Mouse (Mus musculus) thymus, postnatal 25 days (tissue): Measurements from ENCODE around the gene Shank2.

Experiments used
- DNase-seq: peaks from one replicate; pipeline ENCODE4 v3.0.0; 2022

The Shank2 gene

GRCm38 (mm10) chr7:144031611-144032010 is 29.9 kb downstream of the Shank2 start:
- DNase-seq, result no peak

GRCm38 (mm10) chr7:144037541-144037940 is 35.8 kb downstream of the Shank2 start:
- no peak for DNase-seq

GRCm38 (mm10) chr7:144037966-144038669 is 36.4 kb downstream of the Shank2 start:
- DNase-seq, result no peak

- DNase-seq, result no peak
Measured at GRCm38 (mm10) chr7:144038741-144039140, 37.0 kb downstream of the Shank2 start.

- no peak for DNase-seq
Measured at GRCm38 (mm10) chr7:144040328-144040727, 38.6 kb downstream of the Shank2 start.

- DNase-seq, result no peak
Measured at GRCm38 (mm10) chr7:144052076-144052475, 50.3 kb downstream of the Shank2 start.

GRCm38 (mm10) chr7:144055188-144055587 is 53.5 kb downstream of the Shank2 start:
- no peak for DNase-seq

- no peak for DNase-seq
Measured at GRCm38 (mm10) chr7:144055702-144056531, 54.2 kb downstream of the Shank2 start.

GRCm38 (mm10) chr7:144070162-144070949 is 68.6 kb downstream of the Shank2 start:
- DNase-seq, result no peak

GRCm38 (mm10) chr7:144072219-144072618 is 70.5 kb downstream of the Shank2 start:
- no peak for DNase-seq

- no peak for DNase-seq
Measured at GRCm38 (mm10) chr7:144072856-144073255, 71.1 kb downstream of the Shank2 start.

- DNase-seq, result peak; percentile 62
Measured at GRCm38 (mm10) chr7:144074718-144075117, 73.0 kb downstream of the Shank2 start.

GRCm38 (mm10) chr7:144078661-144079060 is 76.9 kb downstream of the Shank2 start:
- DNase-seq, result peak; percentile 13

GRCm38 (mm10) chr7:144079861-144080260 is 78.1 kb downstream of the Shank2 start:
- DNase-seq, result no peak

- no peak for DNase-seq
Measured at GRCm38 (mm10) chr7:144081448-144081847, 79.7 kb downstream of the Shank2 start.

- DNase-seq, result no peak
Measured at GRCm38 (mm10) chr7:144081963-144082362, 80.2 kb downstream of the Shank2 start.

GRCm38 (mm10) chr7:144087277-144087676 is 85.5 kb downstream of the Shank2 start:
- DNase-seq, result no peak

GRCm38 (mm10) chr7:144094132-144094531 is 92.4 kb downstream of the Shank2 start:
- DNase-seq, result no peak

- peak; percentile 5 for DNase-seq
Measured at GRCm38 (mm10) chr7:144097314-144097713, 95.6 kb downstream of the Shank2 start.

GRCm38 (mm10) chr7:144102222-144102980 is 100.7 kb downstream of the Shank2 start:
- DNase-seq, result no peak

GRCm38 (mm10) chr7:144105952-144106351 is 104.2 kb downstream of the Shank2 start:
- DNase-seq, result no peak

- DNase-seq, result no peak
Measured at GRCm38 (mm10) chr7:144106352-144107011, 104.8 kb downstream of the Shank2 start.
